Mouse (Mus musculus): Measurements from ENCODE around the gene Fam83g.

DNA sequence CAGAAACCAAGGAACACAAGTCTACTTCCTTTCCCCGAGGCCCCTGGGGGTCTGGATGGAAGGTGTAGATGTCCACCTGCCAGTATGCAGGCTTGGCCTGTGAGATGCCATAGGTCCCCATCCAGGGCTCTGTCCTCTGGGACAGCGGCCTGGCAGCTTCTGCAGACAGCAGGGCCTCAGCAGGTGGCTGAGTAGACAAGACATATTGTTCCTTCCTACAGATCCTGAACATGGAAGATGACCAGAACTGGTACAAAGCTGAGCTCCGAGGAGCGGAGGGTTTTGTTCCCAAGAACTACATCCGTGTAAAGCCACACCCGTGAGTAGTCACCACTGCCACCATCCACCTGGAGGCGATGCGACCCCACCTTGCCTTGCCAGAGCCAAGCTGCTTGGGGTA lies 23.9 kb upstream of the Fam83g start:
- TF ChIP-seq MYOG (IDR thresholded peaks at IDR 0.05; ENCODE audit: control insufficient read depth, extremely low read depth, insufficient read length) (no peak), CTCF (IDR thresholded peaks at IDR 0.05; ENCODE audit: control insufficient read depth, insufficient read depth, insufficient read length) (no peak), USF1 (IDR thresholded peaks at IDR 0.05; ENCODE audit: low read depth) (no peak)

Measured in C2C12 (cell line).